Mouse (Mus musculus) embryonic facial prominence, embryonic 12.5 days (tissue): ENCODE data around the gene Pald1. TPM values are rescaled to one million over a fixed set of nuclear protein-coding genes. Genes with fewer than 3 reads are reported as not detected.
A peak's percentile ranks its signal among the peaks of the same experiment; 100 is the strongest.

Source experiments
- ATAC-seq: fragments of 200-750 bp; cut with Nextera tagmentation; 2 replicates; pipeline ENCODE4 v1.8.0; 2017; ENCODE audit not compliant: insufficient number of reproducible peaks, insufficient read depth, low FRiP score, low TSS enrichment
- H3K27ac ChIP-seq: fragments of 300-500 bp; sonication (generic); 2 replicates; pipeline ENCODE4 v1.5.1; 2016; ENCODE audit warnings: mild to moderate bottlenecking
- H3K27me3 ChIP-seq: fragments of 300-500 bp; sonication (generic); 2 replicates; pipeline ENCODE4 v1.6.1; 2016; ENCODE audit warnings: mild to moderate bottlenecking, moderate library complexity
- H3K36me3 ChIP-seq: fragments of 300-500 bp; sonication (generic); 2 replicates; pipeline ENCODE4 v1.6.1; 2016; ENCODE audit warnings: mild to moderate bottlenecking
- H3K4me1 ChIP-seq: fragments of 300-500 bp; sonication (generic); 2 replicates; pipeline ENCODE4 v1.6.1; 2016
- H3K4me2 ChIP-seq: fragments of 300-500 bp; sonication (generic); replicated peaks from 2 replicates; pipeline ENCODE4 v1.6.1; 2016; ENCODE audit warnings: mild to moderate bottlenecking, moderate library complexity
- H3K4me3 ChIP-seq: fragments of 300-500 bp; sonication (generic); 2 replicates; pipeline ENCODE4 v1.5.1; 2016; ENCODE audit warnings: mild to moderate bottlenecking
- H3K9ac ChIP-seq: fragments of 300-500 bp; sonication (generic); 2 replicates; pipeline ENCODE4 v1.6.1; 2016; ENCODE audit warnings: mild to moderate bottlenecking, moderate library complexity
- H3K9me3 ChIP-seq: fragments of 300-500 bp; sonication (generic); 2 replicates; pipeline ENCODE4 v1.6.1; 2016; ENCODE audit warnings: mild to moderate bottlenecking, moderate library complexity
- WGBS: fragments of 180-500 bp; shearing (Covaris S2); methylation state at CpG from one replicate; pipeline ENCODE4 v1.1.7; 2016; 5-methylcytosine and 5-hydroxymethylcytosine counted together
- polyA plus RNA-seq: library from polyadenylated mRNA; unstranded; fragments of >200 nt; fragmentation: Nextera tagmentation; extraction: Ambion mirVana; gene quantifications from 2 replicates; pipeline ENCODE4 v1.2.1, GENCODE M21; 2016

The Pald1 gene
- polyA plus RNA-seq, 1 experiment from 2014 or later = 28.6 TPM

DNA sequence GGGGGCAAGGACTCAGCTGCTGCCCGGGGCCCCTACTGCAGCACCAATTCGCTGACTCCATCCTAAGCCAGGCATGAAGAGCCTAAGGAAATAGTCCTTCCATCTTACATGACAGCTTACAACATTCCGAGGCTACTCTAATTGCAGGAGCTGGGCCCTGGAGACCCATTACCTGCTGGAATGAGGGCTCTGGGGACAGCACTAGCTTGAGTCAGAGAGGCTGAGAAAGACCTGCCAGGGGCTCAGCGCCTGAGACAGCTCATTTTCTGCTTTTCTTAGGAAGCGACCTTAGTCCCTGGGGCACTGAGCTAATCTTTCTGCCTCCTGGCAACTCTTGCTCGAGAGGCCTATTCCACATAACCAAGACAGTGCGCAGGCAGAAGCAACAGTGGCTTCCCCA is 54.4 kb downstream of the Pald1 start:
- ATAC-seq = no peak
- Histone ChIP-seq H3K4me1 (peaks cover 15% of the 10 kb centered on the region; the same call in 1 of the 2 replicates), H3K4me3 (no peak overlapping the region), H3K36me3 (0 out of 2 replicates have a peak, but pooled peaks cover 5% of the 10 kb centered on the region), H3K9ac (no peak overlapping the region), H3K27me3 (0 out of 2 replicates have a peak, but pooled peaks cover 3% of the 10 kb centered on the region), H3K9me3 (no peaks in the 10 kb centered on the region), H3K4me2 (no peak overlapping the region), H3K27ac (no peak overlapping the region)
- WGBS = 34% methylated on average over 7 of the region's 7 CpGs

DNA sequence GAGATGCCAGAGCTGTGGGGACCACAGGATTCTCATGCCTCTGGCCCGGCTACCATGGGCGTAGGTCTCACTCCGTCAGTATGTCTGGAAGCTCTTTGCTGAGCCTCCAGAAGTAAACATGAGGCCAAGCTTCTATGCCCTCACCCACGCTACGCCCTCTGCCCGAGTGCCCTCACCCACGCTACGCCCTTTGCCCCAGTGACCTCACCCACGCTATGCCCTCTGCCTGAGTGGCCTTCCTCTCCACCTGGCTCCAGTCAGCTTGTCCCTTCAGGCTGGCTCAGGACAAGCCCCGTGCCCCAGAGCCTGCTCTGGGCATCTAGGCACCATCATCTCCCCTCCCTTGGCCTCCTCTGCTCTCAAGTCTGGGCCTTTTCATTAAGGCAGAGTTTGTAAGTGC is 55.8 kb downstream of the Pald1 start:
- no peak overlapping the region for H3K27ac ChIP-seq
- WGBS = 82% methylated on average over 10 of the region's 10 CpGs

DNA sequence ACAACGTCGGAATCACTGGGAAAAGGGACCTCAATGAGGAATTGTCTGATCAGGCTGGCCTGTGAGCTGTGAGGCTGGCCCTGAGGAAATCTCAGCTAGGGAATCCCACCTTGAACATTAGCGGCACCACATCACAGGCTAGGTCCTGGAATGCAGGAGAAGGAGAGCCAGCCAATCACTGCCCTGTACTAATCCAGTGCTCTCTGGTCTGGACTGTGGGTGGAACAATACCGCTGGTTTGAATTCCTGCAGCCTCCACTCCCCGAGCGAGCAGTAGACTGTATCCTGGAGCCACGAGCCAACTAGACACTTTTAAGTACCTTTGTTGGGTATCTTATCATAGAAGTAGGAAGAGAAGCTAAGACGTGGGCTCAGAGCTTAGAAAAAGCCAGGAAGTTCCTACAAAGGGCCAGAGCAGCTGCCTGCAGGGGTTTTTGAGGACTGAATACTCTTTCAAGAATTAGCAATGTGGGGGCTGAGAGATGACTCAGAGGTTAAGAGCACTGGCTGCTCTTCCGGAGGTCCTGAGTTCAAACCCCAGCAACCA is 57.5 kb downstream of the Pald1 start:
- peaks cover 15% of the 10 kb centered on the region; the same call in 1 of the 2 replicates for H3K4me1 ChIP-seq

More for the DNA sequence above, 55.8 kb downstream of the Pald1 start:
- Histone ChIP-seq H3K27me3 (0 out of 2 replicates have a peak, but pooled peaks cover 3% of the 10 kb centered on the region), H3K4me3 (no peak overlapping the region), H3K9ac (no peak overlapping the region), H3K4me1 (peaks cover 15% of the 10 kb centered on the region; the same call in 1 of the 2 replicates), H3K4me2 (no peak overlapping the region), H3K36me3 (0 out of 2 replicates have a peak, but pooled peaks cover 7% of the 10 kb centered on the region), H3K9me3 (no peaks in the 10 kb centered on the region)
- no peak for ATAC-seq

DNA sequence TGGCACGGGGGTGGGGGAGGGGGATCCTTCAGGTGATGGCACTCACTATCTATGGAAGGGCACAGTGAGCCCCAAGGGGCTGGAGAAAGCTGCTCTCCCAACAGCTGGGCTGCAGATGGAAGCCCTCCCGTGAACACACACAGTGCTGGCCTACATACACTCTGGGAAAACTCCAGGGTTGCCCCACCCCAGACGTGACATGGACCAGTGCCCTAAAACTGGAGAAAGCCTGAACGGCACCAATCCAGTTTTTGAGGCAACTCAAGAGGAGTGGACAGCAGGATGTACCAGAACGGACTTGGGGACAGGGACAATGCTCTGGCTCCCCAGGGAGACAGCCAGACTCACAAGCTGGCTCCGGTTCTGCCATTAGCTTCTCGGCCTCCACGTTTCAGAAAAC is 58.6 kb downstream of the Pald1 start:
- ATAC-seq = 0 out of 2 replicates have a peak, but pooled peaks have one; percentile 50
- Histone ChIP-seq H3K27ac (no peak overlapping the region), H3K36me3 (peaks cover 19% of the 10 kb centered on the region; the same call in 1 of the 2 replicates), H3K9ac (no peak overlapping the region), H3K27me3 (no peaks in the 10 kb centered on the region), H3K9me3 (no peaks in the 10 kb centered on the region), H3K4me3 (no peak overlapping the region), H3K4me2 (no peak overlapping the region), H3K4me1 (peaks cover 15% of the 10 kb centered on the region; the same call in 1 of the 2 replicates)
- WGBS = 67% methylated on average over 8 of the region's 8 CpGs

More for the DNA sequence above, 57.5 kb downstream of the Pald1 start:
- H3K27me3 ChIP-seq = 0 out of 2 replicates have a peak, but pooled peaks cover 3% of the 10 kb centered on the region
- H3K4me2 ChIP-seq = no peak overlapping the region
- no peak overlapping the region for H3K4me3 ChIP-seq
- no peaks in the 10 kb centered on the region for H3K9me3 ChIP-seq
- H3K9ac ChIP-seq = no peak overlapping the region
- ATAC-seq = no peak
- WGBS = 34% methylated on average over 9 of the region's 9 CpGs
- no peak overlapping the region; the same call in 1 of the 2 replicates for H3K27ac ChIP-seq
- 0 out of 2 replicates have a peak, but pooled peaks cover 8% of the 10 kb centered on the region for H3K36me3 ChIP-seq

DNA sequence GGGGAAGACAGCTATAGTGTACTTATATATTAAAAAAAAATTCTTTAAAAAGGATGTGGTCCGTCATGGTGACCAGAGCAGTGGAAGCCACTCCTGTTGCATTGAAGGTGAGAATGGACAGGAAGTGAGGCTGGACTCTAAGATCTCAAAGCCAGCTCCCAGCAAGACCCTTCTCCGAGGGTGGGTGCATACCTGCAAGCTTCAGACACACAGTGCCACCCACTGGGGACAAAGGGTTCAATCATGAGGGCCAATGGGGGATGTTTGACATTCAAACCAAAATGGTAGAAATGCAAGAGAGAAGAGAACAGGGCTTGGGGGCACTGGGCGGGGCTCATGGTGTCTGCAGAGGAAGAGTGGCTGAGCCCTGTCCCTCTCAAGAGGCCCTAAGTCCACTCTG is 64.8 kb downstream of the Pald1 start:
- ATAC-seq = no peak

DNA sequence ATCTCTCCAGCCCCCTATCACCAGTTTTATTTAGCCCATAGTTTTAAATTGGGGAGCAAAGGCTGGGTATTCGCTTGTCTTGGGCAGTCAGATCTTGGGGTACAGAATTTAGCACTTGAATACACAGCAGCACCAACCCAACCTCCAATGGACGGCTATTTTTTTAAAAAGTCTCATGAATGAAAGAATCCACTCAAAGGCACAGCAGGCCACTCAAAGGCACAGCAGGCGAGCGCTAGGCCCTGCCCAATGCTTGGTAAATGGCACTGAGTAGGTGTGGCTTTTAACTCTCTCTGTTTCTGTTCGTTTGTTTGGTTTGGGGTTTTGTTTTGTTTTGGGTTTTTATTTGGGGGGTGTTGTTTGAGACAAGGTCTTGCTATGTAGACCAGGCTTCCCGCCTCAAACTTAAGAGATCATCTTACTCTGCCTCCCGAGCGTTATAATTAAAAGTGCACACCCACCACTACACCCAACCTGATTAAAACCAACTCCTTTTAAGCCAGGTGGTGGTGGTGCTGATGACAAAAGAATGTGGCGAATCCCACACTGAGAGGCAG is 67.9 kb downstream of the Pald1 start:
- H3K4me3 ChIP-seq = no peak overlapping the region
- ATAC-seq = no peak
- no peaks in the 10 kb centered on the region for H3K27me3 ChIP-seq
- peaks cover 7% of the 10 kb centered on the region; the same call in 1 of the 2 replicates for H3K36me3 ChIP-seq
- no peak overlapping the region for H3K4me2 ChIP-seq
- no peak overlapping the region for H3K27ac ChIP-seq
- H3K9me3 ChIP-seq = no peaks in the 10 kb centered on the region
- H3K9ac ChIP-seq = no peak overlapping the region
- 36% methylated on average over 9 of the region's 9 CpGs for WGBS
- H3K4me1 ChIP-seq = peaks cover 6% of the 10 kb centered on the region

More for the DNA sequence above, 64.8 kb downstream of the Pald1 start:
- no peak overlapping the region for H3K4me3 ChIP-seq
- peaks cover 20% of the 10 kb centered on the region; the same call in 1 of the 2 replicates for H3K36me3 ChIP-seq
- no peaks in the 10 kb centered on the region for H3K27me3 ChIP-seq
- H3K4me2 ChIP-seq = no peak overlapping the region
- WGBS = 84% methylated on average over 3 of the region's 3 CpGs
- no peaks in the 10 kb centered on the region; the same call in 1 of the 2 replicates for H3K4me1 ChIP-seq
- H3K27ac ChIP-seq = no peak overlapping the region
- no peaks in the 10 kb centered on the region for H3K9me3 ChIP-seq
- H3K9ac ChIP-seq = no peak overlapping the region

DNA sequence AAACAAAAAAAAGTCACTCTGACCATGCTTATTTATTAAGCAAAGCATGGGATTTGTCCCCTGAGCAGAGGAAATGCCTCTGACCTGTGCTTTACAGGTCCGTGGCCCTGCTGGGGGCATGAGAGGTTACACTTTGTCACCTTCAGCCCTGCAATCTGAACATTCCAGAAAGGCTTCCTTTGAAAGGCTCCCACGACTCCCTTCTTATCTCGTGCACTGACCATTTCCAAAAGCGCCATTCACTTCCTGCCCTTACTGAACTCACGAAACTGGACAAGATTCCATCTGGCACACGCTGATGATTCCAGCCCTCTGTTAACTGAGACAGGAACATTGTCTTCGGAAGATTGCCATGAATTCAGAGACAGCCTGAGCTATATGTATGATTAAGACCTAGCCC is 69.6 kb downstream of the Pald1 start:
- Histone ChIP-seq H3K4me1 (peaks cover 11% of the 10 kb centered on the region), H3K9me3 (no peaks in the 10 kb centered on the region), H3K9ac (no peak overlapping the region), H3K4me3 (no peak overlapping the region), H3K36me3 (no peaks in the 10 kb centered on the region), H3K4me2 (no peak overlapping the region), H3K27me3 (no peaks in the 10 kb centered on the region), H3K27ac (no peak overlapping the region)
- WGBS = 60% methylated on average over 7 of the region's 7 CpGs
- no peak for ATAC-seq

DNA sequence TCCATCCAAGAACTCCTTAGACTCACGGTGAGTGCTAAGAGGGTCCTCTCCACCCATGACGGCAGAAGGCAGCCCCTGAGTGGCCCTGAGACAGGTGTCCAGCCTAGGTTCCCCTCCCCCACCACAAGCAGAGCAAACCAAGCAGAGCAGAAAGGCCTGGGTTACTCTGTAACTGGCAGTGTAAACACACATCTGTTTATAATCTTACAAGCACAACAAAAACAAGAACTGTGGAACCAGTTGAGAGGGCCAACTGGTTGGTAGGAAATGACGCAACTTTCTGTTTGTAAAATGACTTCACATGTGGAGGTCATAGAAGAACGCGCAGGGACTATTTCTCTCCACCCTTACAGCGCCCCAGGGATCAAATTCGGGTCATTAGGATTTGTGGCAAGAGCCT is 70.6 kb downstream of the Pald1 start:
- Histone ChIP-seq H3K9ac (no peak overlapping the region), H3K4me3 (no peak overlapping the region), H3K4me1 (peaks cover 14% of the 10 kb centered on the region), H3K9me3 (no peaks in the 10 kb centered on the region), H3K36me3 (no peaks in the 10 kb centered on the region), H3K27ac (no peak overlapping the region), H3K27me3 (no peaks in the 10 kb centered on the region), H3K4me2 (no peak overlapping the region)
- 35% methylated on average over 7 of the region's 7 CpGs for WGBS
- no peak for ATAC-seq

DNA sequence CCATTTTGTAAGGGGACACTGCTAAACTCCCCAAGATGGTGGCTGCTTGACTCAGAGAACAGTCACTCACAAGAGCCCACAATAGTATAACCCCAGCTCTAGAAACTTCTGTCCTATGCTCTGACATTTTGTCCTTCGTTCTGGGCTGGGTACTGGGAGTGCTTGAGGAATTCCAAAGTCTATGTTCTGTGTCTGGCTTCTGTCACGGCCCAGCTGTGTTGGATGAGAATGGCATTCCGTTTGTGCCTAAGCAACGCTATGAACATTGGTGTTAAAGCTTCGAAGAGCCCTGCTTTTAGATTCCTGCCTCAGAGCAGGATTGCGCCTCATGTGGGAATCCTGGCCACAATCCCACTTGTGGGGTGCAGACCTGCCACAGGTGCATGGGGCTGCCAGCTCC is 71.2 kb downstream of the Pald1 start:
- no peaks in the 10 kb centered on the region for H3K36me3 ChIP-seq
- no peaks in the 10 kb centered on the region for H3K27me3 ChIP-seq
- H3K4me1 ChIP-seq = peaks cover 14% of the 10 kb centered on the region
- 75% methylated on average over 6 of the region's 6 CpGs for WGBS
- no peak overlapping the region for H3K9ac ChIP-seq
- no peaks in the 10 kb centered on the region for H3K9me3 ChIP-seq
- no peak overlapping the region for H3K4me3 ChIP-seq
- no peak overlapping the region for H3K27ac ChIP-seq
- no peak for ATAC-seq
- H3K4me2 ChIP-seq = no peak overlapping the region

DNA sequence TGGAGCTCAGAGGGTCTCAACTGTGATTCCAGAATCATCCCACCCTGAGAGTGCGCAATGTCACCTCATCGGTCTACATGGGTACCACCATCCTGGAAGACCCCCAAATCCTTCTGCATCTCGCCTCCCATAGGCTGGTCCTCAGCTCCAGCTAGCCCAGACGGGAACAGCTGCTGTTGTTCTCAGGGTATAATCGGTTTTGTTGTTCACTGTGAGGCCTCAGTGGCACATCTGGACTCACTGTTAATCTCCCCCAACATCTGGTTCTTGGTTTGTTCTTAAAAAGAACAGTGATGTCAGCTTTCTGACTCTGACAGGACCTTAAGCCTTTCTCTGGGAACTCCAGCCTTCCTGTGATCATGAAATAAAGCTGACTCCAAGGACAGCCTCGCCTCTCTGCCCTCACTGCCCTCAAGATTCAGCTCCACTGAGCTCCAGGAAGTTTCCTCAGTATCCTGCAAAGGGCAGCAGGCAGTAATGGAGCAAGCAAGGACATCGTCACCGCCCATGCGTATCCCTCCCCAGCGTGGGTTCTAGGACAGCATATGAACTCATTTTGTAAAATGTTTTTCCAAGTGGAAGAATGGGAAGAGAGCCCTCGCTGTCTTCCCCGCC is 74.5 kb downstream of the Pald1 start:
- H3K4me2 ChIP-seq = no peak overlapping the region
- no peaks in the 10 kb centered on the region for H3K9me3 ChIP-seq
- no peaks in the 10 kb centered on the region for H3K27me3 ChIP-seq
- WGBS = 46% methylated on average over 12 of the region's 12 CpGs
- H3K27ac ChIP-seq = peak overlapping the region; percentile 50; the same call in 1 of the 2 replicates
- H3K4me1 ChIP-seq = peaks cover 14% of the 10 kb centered on the region
- no peak overlapping the region for H3K4me3 ChIP-seq
- no peak overlapping the region for H3K9ac ChIP-seq
- no peaks in the 10 kb centered on the region for H3K36me3 ChIP-seq
- ATAC-seq = peak; percentile 57; the same call in 1 of the 2 replicates

DNA sequence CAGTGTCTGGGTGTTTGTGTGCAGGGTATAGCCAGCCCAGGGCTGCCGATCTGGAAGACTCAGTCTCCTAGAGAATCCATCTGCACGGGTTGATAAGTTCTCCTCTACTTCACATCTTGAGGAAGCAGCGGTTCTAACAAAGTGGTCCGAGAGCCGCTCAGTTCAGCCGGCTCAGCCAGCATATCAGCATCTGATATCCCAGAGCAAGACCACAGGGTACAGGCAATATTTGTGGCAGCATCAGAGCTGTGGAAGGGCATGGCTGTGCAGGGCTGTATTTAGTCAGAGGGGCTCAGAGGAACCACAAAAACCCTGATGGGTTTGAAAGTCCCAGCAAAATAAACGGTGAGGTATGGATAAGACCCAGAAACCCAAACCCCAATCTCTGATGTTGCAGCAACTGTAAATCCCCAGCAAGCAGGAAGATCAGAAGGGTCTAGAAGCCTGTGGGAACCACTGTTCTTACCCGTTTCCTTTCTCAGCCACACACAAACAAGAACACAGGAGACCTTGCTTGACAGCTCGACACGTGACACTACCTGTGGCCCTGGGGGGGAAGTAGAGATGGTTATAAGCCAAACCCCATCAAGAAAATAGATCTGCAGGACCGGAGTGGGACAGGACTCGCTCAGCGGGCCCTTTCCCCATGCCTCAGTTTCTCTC is 77.3 kb downstream of the Pald1 start:
- Histone ChIP-seq H3K9ac (no peak overlapping the region), H3K27me3 (no peaks in the 10 kb centered on the region), H3K27ac (no peak overlapping the region), H3K4me1 (peaks cover 8% of the 10 kb centered on the region), H3K9me3 (no peaks in the 10 kb centered on the region), H3K36me3 (no peaks in the 10 kb centered on the region), H3K4me3 (no peak overlapping the region), H3K4me2 (no peak overlapping the region)
- no peak for ATAC-seq
- 82% methylated on average over 13 of the region's 13 CpGs for WGBS
